Mouse (Mus musculus): ENCODE data around the gene Ppp6r3. TPM values are rescaled to one million over a fixed set of nuclear protein-coding genes. Genes with fewer than 3 reads are reported as not detected.
"Not testable (repeated sequence)": the region's sequence is repeated elsewhere in the genome, so short reads cannot be mapped to it uniquely, and the experiment has no call there.

The Ppp6r3 gene
- total RNA-seq, 2 experiments from 2014 or later: 68.8 to 83.0 TPM

DNA sequence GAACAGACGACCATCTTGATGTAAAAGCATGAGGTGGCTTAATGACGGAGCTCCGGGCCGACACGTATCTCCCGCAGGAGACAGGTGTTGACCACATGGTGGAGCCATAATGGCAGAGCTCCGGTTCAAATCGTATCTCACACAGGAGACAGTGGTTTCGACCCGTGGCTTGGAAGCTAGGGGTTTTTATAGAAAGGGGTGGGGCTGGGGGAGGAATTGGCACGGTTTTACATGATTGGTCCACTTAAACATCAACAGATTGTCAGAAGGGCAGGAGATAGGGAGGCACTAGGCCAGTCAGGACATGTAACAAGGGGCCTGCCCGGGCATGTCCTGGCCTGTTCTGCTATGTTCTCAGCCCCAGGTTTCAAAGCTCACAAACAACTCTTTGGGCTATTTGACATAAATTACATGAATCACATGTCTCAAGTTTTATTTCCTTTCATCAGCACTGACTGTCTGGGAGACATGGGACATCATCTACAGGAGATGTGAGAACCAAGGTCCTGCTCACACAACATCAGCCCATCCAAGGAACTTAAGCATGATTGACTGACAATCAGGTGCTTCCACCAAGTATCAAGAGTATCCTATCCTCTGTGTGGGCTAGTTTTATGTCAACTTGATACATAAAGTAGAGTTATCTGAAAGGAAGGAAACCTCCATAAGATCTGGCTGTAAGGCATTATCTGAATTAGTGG, 42.1 kb downstream of the Ppp6r3 start:
- DNase-seq (ENCODE audit: low spot score): not testable (repeated sequence)

DNA sequence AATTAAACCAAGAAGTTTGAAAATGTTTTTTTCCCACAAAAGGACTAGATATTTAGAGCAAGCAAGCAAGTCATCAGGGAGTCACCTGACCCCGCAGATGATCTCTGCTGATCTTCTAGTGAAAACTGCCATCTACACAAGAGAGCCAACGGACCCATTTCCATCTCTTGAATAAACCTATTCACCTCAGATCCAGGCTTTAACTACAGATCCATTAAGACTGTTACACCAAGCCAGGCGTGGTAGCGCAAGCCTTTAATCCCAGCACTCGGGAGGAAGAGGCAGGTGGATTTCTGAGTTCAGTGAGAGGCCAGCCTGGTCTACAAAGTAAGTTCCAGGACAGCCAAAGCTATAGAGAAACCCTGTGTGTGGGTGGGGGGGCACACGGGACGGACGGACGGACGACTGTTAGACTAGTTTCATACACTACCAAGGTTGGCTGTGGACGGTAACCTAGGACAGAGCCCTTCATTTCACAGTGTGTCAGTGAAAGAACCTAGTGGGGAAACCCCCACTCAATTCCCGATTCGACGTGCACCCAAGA, 42.8 kb downstream of the Ppp6r3 start:
- intact Hi-C loops (cut with DNase I): no loop called here
- no peak for DNase-seq (ENCODE audit: low spot score)

More for the DNA sequence above, 42.1 kb downstream of the Ppp6r3 start:
- intact Hi-C loops (cut with DNase I): not testable (repeated sequence)

DNA sequence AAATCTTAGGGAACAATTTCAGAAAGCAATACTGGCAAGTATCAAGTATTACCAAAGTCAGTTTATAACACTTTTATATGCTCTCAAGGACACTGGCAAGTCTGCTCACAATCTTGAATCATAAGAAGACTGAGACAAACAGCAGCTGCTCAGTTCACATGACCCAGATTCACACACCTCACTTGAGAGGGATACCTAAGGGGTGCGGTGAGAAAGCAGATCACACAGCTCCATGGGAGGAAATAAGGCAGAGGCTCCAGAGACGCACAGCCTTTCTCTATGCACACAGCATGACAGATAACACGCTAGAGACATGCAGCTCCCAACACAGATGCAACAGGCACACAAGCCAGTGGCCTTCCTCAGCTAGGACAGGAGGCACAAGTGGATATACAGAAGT, 45.8 kb downstream of the Ppp6r3 start:
- intact Hi-C loops (cut with DNase I): no loop called here
- DNase-seq (ENCODE audit: low spot score): no peak

DNA sequence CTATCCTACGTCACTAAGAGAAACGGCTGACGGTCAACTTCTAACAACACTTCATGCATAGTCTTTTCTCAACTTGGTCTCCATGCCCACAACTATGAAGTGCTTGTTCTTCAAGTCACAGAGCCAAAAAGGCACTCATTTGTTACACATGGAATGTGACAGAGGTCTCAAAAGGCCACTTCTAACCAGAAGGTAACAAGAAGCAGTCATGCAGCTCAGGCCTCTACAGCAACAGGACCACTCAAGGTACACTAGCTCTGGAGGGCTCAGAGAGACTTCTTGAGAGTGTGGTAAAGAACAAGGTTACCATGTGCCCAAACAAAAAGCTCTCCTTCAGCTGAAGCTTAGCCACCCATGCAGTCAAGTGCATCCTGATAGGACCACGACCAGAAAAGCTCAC, 46.9 kb downstream of the Ppp6r3 start:
- no peak for DNase-seq (ENCODE audit: low spot score)
- intact Hi-C loops (cut with DNase I): no loop called here

DNA sequence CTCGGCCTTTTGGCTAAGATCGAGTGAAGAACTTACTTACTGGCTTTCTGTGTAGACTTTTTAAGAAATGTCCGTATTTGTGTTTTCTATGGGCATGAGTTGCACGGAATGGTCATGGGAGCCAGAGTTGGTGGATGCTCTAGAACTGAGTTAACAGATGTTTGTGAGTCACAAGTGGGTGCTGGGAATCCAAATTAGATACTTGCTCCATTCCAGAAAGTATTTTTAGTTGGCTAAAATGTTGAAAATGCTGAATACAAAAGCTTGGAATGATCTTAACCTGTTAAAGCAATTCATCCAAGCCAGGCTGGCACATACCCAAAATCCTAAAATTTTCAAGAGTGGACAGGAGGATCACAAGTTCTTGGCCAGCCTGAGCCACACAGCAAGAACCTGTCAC, 48.0 kb downstream of the Ppp6r3 start:
- intact Hi-C loops (cut with DNase I): no loop called here
- DNase-seq (ENCODE audit: low spot score): no peak

DNA sequence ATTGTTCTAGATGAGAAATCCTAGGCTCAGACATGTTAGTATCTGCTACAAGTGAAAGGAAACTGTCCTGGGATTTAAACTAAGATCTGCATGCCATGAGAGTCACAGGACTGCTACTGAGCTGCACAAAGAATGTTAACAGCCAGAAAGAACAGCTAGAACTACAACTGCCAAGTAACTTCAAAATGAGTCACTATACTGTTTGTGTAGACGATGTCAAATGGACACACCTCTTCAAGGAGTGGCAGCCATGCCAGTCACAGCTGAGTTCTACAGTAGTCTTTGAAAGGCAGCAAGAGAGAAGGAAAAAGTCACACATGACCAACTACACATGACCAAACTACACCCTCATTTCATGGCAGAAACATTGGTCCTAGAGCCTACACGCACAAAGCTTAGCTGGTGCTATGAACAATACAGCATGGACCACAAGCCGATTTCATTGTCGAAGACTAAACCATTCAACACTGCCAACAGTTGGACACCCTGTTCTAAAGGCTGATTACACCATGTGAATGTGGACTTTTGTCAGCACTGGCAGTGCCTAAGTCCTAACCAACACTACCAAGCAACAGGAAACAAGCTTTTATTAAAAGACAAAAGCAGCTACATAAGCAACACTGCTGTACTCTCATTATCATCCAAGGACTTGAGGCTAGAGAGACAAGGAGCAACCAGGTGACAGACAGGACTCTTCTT, 55.9 kb downstream of the Ppp6r3 start:
- intact Hi-C loops (cut with DNase I): loop anchor here (5.0 kb wide), 1 partner anchor 48 kb away; no protein-coding TSS in a partner anchor
- DNase-seq (ENCODE audit: low spot score): no peak

DNA sequence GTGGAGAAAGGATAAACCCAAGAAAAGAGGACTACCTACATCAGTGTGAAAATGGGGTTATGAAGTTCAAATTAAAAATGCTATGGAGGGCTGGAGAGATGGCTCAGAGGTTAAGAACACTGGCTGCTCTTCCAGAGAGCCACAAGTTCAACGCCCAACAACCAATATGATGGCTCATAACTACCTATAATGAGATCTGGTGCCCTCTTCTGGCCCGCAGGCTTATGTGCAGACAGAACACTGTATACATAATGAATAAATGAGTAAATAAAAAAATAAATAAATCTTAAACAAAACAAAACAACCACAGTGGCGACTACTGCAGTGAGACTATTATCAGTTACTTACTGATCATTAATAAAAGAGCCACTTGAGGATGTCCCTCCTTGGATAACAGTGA, 78.3 kb downstream of the Ppp6r3 start:
- intact Hi-C loops (cut with DNase I): no loop called here
- DNase-seq (ENCODE audit: low spot score): no peak

DNA sequence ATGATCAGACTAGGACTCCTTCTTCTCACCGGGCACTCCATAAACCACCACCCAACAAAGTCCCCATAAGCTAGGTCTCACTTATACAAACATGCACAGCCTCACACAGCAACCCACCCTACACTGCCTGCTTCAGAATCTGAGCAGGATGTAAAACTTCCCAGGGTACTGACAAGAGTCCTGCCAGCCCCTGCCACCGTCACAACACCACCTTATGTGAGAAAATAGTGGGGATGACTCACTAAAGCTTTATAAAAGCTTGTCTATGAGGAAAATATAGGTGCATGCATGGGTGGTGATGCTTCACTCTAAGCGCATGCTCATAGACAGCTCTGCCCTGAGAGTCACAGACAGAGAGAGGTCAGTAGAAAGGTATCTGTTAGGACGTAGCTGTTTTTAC, 85.7 kb downstream of the Ppp6r3 start:
- intact Hi-C loops (cut with DNase I): no loop called here
- no peak for DNase-seq (ENCODE audit: low spot score)

DNA sequence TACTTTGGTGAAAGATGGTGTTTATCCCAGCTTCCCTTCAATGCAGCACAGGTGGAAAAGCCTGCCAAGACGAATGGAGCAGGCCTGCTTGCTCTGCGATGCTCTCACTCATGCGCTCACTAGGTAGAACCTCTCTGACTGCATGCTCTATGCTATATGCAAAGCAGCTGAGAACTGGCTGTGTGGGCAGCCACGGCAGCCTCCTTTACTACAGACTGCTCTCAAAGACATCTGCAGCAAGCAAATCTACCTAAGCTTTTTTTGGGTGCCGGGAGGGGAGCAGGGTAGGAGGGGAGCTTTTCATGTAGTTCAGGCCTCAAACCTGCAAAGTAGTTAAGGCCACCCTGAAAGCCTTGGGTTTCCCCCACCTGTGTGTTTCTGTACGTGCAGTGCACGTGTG, 92.7 kb downstream of the Ppp6r3 start:
- intact Hi-C loops (cut with DNase I): no loop called here
- no peak for DNase-seq (ENCODE audit: low spot score)

DNA sequence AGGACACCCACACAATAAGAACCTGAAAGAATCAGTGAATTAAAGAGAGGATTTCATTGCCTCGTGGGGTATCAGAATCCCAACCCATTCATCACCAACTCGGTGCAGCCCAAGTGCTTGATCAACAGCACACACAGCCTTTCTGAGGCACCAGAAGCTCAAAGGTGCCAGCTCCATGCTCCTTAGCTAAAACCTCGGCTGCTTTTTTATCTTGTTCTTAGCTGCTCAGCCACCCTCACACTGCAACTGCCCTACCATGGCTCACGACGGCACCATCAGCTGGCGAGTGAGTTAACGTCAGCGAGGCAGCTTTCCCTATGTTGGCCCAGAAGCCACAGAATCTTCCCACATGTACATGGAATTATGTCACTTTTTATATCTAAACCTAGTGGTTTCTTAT, 95.4 kb downstream of the Ppp6r3 start:
- intact Hi-C loops (cut with DNase I): no loop called here
- DNase-seq (ENCODE audit: low spot score): no peak

DNA sequence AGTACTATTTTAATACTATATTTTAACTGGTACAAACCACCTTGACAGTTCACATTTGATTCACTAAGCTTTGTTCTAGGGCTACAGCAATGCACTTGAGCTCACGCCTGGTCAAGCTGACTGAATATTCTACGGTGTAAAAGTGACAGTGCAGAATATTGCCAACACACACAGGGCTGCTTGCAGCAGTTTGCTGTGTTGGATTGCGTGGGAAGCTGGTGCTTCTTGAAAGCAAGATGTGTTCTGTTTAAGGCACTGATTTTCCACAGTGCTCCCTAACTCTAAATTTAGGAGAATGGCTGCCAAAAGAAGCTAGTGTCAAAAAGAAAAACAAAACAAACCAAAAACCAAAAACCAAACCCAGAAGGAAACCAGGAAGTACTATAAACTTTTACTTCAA, 98.6 kb downstream of the Ppp6r3 start:
- intact Hi-C loops (cut with DNase I): no loop called here
- no peak for DNase-seq (ENCODE audit: low spot score)

DNA sequence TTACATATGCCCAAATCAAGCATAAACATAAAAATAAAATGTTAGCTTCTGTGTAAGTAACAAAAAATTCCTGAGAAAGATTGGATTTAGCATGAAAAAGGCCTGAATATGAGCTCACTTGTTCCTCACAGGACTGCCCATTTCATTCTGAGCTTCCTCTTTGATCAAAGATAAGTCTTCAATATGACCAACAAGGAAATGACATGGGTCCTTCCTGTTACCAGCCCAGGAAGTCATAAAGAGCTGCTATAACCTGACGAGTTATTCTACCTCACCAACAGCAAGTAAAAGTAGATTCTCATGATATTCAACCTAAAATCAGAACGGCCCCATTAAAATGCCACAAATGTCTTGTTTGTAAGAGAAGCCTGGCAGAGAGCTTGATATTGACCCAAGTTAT, 104.3 kb downstream of the Ppp6r3 start:
- DNase-seq (ENCODE audit: low spot score): no peak
- intact Hi-C loops (cut with DNase I): no loop called here

DNA sequence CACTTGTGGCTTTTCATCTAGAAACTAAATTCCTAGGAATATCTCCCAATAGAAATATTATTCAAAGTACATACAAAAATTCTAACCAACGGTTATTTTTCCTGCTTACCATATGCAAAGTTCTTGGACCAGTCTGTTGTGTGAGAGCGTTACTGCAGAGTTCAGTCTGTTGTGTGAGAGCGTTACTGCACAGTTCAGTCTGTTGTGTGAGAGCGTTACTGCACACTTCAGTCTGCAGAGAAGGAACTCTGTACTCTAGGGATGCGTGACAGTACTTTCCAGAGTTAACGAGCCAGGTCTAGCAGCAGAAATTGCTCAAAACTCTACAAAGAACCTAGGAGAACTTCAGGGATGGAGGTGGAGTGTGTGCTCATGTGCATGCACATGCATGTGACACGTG, 108.0 kb downstream of the Ppp6r3 start:
- intact Hi-C loops (cut with DNase I): no loop called here
- no peak for DNase-seq (ENCODE audit: low spot score)

DNA sequence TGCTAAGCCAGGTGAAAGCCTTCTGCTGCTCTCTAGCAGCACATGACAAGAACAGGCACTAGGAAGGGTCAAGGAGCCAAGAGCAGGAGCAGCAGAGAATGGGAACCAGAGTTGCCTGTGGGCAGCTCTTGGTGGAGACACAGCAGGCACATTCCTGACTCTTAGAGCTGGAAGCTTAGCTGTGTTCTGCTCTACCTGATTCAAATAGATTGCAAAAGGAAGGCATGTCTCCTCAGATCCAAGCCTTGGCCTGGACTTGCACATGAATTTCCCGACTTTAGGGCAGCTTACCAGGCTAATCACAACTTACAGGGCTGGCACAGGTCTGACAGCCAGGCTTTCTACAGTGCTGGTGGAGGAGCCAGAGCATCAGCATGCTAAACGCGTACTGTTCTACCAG, 115.6 kb downstream of the Ppp6r3 start:
- no peak for DNase-seq (ENCODE audit: low spot score)
- intact Hi-C loops (cut with DNase I): no loop called here

DNA sequence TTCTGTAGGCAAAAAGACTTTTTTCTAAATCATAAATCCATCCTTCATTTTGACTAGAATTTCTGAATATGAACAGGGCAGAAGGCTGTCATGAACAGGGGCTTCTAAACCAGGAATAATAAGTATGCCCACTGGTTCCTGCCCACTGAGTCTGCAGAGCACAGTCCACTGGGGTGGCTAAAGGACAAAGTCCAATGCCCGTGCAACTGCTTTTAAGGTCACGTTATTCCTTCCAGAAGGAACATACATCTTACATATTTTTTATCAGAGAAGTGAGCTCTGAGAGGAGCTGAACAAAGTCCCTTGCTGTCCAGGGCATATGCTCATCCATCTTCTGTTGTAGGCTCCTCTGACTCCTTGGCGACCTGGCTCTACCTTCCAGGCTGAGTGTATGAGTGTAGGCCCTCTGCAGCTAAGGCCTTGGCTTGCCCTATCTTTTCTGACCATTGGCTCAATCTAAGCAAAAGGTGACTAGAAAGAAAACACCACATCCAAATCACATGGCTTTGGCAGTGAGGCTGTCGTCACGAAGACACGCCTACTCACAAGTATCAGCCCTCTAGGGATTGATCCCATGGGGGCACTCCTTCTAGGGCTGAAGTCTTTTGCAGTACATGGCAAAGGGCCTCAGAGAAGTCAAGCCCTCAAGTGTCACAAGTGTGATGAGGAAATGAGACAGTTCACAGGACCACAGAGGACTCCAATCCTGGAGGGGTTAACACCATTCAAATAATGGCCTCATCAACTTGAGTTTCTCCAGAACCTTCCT, 117.0 kb downstream of the Ppp6r3 start:
- no peak for DNase-seq (ENCODE audit: low spot score)
- intact Hi-C loops (cut with DNase I): no loop called here

DNA sequence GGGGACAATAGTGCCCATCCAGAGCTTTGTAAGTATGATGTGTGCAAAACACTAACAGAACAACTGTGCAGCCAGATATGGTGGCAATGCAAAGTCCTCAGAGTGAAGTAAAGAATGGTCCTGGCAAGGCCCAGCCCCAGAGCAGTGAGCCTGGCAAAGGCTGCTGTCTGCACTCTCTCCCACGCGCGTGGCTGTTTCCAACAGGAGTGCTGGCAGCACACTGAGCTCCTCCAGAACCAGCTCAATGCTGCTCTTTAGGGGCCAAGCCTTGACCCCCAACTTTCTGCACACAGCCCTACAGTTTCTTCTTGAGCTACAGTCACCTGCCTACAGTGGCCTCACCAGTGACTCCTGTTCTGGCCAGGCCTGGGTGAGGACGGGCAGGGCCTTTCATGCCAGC, 117.8 kb downstream of the Ppp6r3 start:
- intact Hi-C loops (cut with DNase I): no loop called here
- DNase-seq (ENCODE audit: low spot score): no peak

DNA sequence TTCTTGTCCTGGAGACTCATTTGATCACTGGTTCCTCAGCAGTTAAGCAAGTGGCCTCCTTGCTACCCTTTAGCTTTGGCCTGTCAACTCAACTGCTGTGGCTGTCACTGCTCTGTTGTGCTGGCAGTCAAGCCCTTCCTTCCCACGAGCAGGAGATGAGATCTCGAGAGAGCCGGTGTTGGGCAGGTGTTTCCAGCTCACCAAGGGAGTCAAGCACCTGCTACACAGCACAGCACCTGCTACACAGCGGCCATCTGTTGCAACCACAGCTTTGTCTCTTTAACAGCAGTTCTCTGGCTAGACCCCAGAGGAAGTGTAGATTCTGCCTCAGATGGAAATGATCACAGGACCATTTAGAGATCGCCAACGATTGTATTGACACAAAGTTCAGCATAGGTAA, 123.9 kb downstream of the Ppp6r3 start:
- DNase-seq (ENCODE audit: low spot score): no peak
- intact Hi-C loops (cut with DNase I): loop anchor here (1.0 kb wide), 1 partner anchor 159 kb away; no protein-coding TSS in a partner anchor

DNA sequence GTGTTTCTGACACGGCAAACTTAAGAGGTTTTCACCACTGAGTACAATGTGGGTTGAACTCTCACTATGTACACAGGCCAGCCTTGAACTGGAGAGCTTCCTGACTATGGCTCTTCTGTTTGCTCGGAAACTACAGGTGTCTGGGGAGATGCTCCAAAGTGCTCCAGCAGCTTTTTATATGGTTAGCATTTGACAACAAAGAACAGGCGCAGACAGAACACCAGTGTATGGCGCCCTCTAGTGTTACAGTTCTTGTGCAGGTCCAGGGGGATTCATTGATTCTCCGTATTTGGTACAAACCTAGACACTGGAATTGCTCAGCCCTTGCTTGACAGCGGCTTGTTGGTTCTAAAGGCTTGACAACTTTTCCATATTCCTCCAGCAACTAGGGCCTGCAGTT, 124.4 kb downstream of the Ppp6r3 start:
- intact Hi-C loops (cut with DNase I): loop anchor here (1.0 kb wide), 1 partner anchor 159 kb away; no protein-coding TSS in a partner anchor
- DNase-seq (ENCODE audit: low spot score): no peak

DNA sequence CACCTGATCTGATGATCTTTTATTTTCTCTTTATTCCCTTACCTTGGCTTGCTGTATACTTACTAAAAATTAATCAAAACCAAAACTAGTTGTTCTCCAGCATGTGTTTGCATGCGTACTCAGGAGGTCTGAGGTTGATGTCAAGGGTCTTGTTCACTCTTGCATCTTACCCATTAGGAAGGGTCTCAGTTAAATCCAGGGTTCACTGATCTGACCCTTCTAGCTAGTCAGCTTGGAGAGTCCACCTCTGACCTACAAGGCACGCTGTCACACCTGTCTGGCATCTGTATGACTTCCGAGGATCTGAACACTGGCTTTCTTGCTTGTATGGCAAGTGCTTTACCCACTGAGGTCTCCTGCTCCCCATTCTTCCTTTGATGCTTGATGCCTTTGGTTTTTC, 124.8 kb downstream of the Ppp6r3 start:
- intact Hi-C loops (cut with DNase I): loop anchor here (1.0 kb wide), 2 partner anchors 61 to 158 kb away; no protein-coding TSS in a partner anchor
- no peak for DNase-seq (ENCODE audit: low spot score)

DNA sequence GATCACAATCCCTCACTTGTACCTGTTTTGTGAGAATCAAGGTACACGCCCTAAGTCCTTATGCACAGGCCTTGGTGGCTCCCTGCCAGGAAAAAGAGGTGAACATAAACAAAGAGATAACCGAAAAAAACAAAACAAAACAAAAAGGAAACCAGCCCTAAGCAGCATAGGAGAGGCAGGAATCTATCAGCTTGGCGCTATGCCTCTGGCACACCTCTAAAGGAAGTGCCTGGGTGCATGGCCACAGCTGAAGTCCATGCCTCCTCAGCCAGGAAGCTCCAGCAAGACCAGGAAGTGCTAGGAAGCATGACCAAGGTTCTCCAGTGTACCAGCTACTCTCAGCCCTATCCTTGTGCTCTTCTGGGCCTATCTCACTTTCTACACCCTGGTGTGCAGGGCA, 126.3 kb downstream of the Ppp6r3 start:
- intact Hi-C loops (cut with DNase I): no loop called here

DNA sequence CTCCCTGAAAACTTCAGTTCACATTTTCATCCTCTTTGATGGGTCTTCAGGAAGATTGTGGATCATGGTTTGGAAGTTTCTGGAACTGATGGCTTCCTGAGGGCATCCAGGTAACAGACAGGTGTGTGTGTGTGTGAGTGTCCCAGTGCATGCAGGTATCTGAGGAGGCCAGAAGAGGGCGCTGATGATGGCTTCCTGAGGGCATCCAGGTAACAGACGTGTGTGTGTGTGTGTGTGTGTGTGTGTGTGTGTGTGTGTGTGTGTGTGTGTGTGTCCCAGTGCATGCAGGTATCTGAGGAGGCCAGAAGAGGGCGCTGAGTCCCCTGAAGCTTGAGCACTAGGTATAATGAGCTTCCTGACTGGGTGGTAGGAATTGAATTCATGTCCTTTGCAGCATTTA, 128.2 kb downstream of the Ppp6r3 start:
- DNase-seq (ENCODE audit: low spot score): no peak
- intact Hi-C loops (cut with DNase I): no loop called here

More for the DNA sequence above, 126.3 kb downstream of the Ppp6r3 start:
- DNase-seq (ENCODE audit: low spot score): no peak

Measured in heart, postnatal 25 days (tissue).